Mouse (Mus musculus) large intestine, adult 2 months (tissue): ENCODE results near the gene Zfp821. TPM values are rescaled to one million over a fixed set of nuclear protein-coding genes. Genes with fewer than 3 reads are reported as not detected.

ENCODE experiments used
- DNase-seq: peaks from one replicate; pipeline ENCODE4 v3.0.0-alpha.2; 2012; ENCODE audit warnings: low read depth, low spot score
- WGBS: fragments of 180-500 bp; shearing (Covaris S2); methylation state at CpG from one replicate; pipeline ENCODE4 v1.1.7; 2018; 5-methylcytosine and 5-hydroxymethylcytosine counted together
- polyA plus RNA-seq: library from polyadenylated mRNA; depleted of rRNA; stranded (reverse); fragments of >200 nt; gene quantifications from 2 replicates; pipeline ENCODE4 v1.2.3, GENCODE M21; 2012; rRNA removed

Zfp821 gene
- polyA plus RNA-seq, 1 experiment: 6.3 TPM

- 48% methylated on average over 7 of the region's 7 CpGs for WGBS
- DNase-seq: no peak
Observed at GRCm38 (mm10) chr8:109766081-109766480, 60.7 kb downstream of the Zfp821 start.

- no peak for DNase-seq
- 33% methylated on average over 3 of the region's 3 CpGs for WGBS
Observed at GRCm38 (mm10) chr8:109773154-109773553, 67.8 kb downstream of the Zfp821 start.

Other genes starting within 250 kb of the Zfp821 start
- gene Pmfbp1, start 211.5 kb upstream of the Zfp821 start, polyA plus RNA-seq: not detected in 2 replicates
- gene Dhx38, start 139.7 kb upstream of the Zfp821 start, polyA plus RNA-seq: 16.6 and 19.7 TPM in 2 replicates
- 4.8 and 5.8 TPM in 2 replicates for gene Txnl4b, start 139.7 kb upstream of the Zfp821 start, polyA plus RNA-seq
- 17.8 and 35.4 TPM in 2 replicates for gene Hp, start 126.4 kb upstream of the Zfp821 start, polyA plus RNA-seq
- gene Dhodh, start 96.9 kb upstream of the Zfp821 start, polyA plus RNA-seq: 12.5 and 20.0 TPM in 2 replicates
- 0.05 and 0.23 TPM in 2 replicates for gene Pkd1l3, start 91.0 kb upstream of the Zfp821 start, polyA plus RNA-seq
- gene Ist1, start 12.3 kb upstream of the Zfp821 start, polyA plus RNA-seq: 54.0 and 61.4 TPM in 2 replicates
- 5.5 and 8.6 TPM in 2 replicates for gene Atxn1l, start 32.2 kb downstream of the Zfp821 start, polyA plus RNA-seq
- 28.5 and 37.0 TPM in 2 replicates for gene Ap1g1, start 73.0 kb downstream of the Zfp821 start, polyA plus RNA-seq
- 10.4 and 24.2 TPM in 2 replicates for gene Phlpp2, start 163.0 kb downstream of the Zfp821 start, polyA plus RNA-seq